Mouse (Mus musculus) heart, embryonic 16.5 days (tissue): Measurements from ENCODE around the gene Ccdc24. TPM values are rescaled to one million over a fixed set of nuclear protein-coding genes. Genes with fewer than 3 reads are reported as not detected.

Experiments
- ATAC-seq: fragments of 200-750 bp; cut with Nextera tagmentation; replicated peaks from 2 replicates; pipeline ENCODE4 v1.8.0; 2017; ENCODE audit warnings: moderate number of reproducible peaks; ENCODE audit not compliant: insufficient read depth, low FRiP score; ENCODE audit errors: extremely low read depth
- H3K27ac ChIP-seq: fragments of 300-500 bp; sonication (generic); 2 replicates; pipeline ENCODE4 v1.5.1; 2014; ENCODE audit warnings: mild to moderate bottlenecking, low read length, control low read depth, moderate library complexity
- H3K27me3 ChIP-seq: fragments of 300-500 bp; sonication (generic); 2 replicates; pipeline ENCODE4 v1.6.1; 2014; ENCODE audit warnings: low read length, mixed read lengths; ENCODE audit not compliant: control insufficient read depth, insufficient read depth
- H3K36me3 ChIP-seq: fragments of 300-500 bp; sonication (generic); 2 replicates; pipeline ENCODE4 v1.6.1; 2014; ENCODE audit not compliant: control insufficient read depth, insufficient read depth
- H3K4me1 ChIP-seq: fragments of 300-500 bp; sonication (generic); 2 replicates; pipeline ENCODE4 v1.6.1; 2014; ENCODE audit warnings: low read length, mixed read lengths; ENCODE audit not compliant: control insufficient read depth, insufficient read depth
- H3K4me2 ChIP-seq: fragments of 300-500 bp; sonication (generic); 2 replicates; pipeline ENCODE4 v1.6.1; 2014; ENCODE audit warnings: low read depth, mild to moderate bottlenecking, control low read depth, low read length
- H3K4me3 ChIP-seq: fragments of 300-500 bp; sonication (generic); 2 replicates; pipeline ENCODE4 v1.5.1; 2014; ENCODE audit warnings: mild to moderate bottlenecking, control low read depth, low read length
- H3K9ac ChIP-seq: fragments of 300-500 bp; sonication (generic); 2 replicates; pipeline ENCODE4 v1.6.1; 2014; ENCODE audit warnings: low read length, control low read depth
- H3K9me3 ChIP-seq: fragments of 300-500 bp; sonication (generic); replicated peaks from 2 replicates; pipeline ENCODE4 v1.6.1; 2016; ENCODE audit warnings: low read length; ENCODE audit not compliant: control insufficient read depth
- WGBS: fragments of 180-500 bp; shearing (Covaris S2); extraction: QIAGEN DNeasy Blood & Tissue Kit; methylation state at CpG from one replicate; pipeline ENCODE4 v1.1.7; 2014; 5-methylcytosine and 5-hydroxymethylcytosine counted together
- polyA plus RNA-seq: library from polyadenylated mRNA; unstranded; fragments of >200 nt; fragmentation: Nextera tagmentation; extraction: Ambion mirVana; gene quantifications from 2 replicates; pipeline ENCODE4 v1.2.1, GENCODE M21; 2015

The Ccdc24 gene
- polyA plus RNA-seq, 1 experiment from 2014 or later = 0.51 TPM

GRCm38 (mm10) chr4:117835531-117836111 is 36.7 kb downstream of the Ccdc24 start:
- WGBS = under 1% methylated on average over 60 of the region's 60 CpGs
- Histone ChIP-seq H3K4me2 (peak overlapping the region; percentile 74), H3K4me1 (peaks cover 19% of the 10 kb centered on the region), H3K36me3 (no peaks in the 10 kb centered on the region), H3K27ac (peak overlapping the region; percentile 64), H3K4me3 (peak overlapping the region; percentile 76), H3K27me3 (no peaks in the 10 kb centered on the region), H3K9me3 (no peaks in the 10 kb centered on the region), H3K9ac (peak overlapping the region; percentile 80)
- ATAC-seq = peak; percentile 8

GRCm38 (mm10) chr4:117834845-117835530 is 37.4 kb downstream of the Ccdc24 start:
- Histone ChIP-seq H3K4me3 (peak overlapping the region; percentile 76), H3K36me3 (no peaks in the 10 kb centered on the region), H3K27me3 (no peaks in the 10 kb centered on the region), H3K9me3 (no peaks in the 10 kb centered on the region), H3K4me1 (peaks cover 25% of the 10 kb centered on the region), H3K9ac (peak overlapping the region; percentile 80), H3K27ac (peak overlapping the region; percentile 64), H3K4me2 (peak overlapping the region; percentile 74)
- peak; percentile 31 for ATAC-seq
- WGBS = under 1% methylated on average over 36 of the region's 36 CpGs

DNA sequence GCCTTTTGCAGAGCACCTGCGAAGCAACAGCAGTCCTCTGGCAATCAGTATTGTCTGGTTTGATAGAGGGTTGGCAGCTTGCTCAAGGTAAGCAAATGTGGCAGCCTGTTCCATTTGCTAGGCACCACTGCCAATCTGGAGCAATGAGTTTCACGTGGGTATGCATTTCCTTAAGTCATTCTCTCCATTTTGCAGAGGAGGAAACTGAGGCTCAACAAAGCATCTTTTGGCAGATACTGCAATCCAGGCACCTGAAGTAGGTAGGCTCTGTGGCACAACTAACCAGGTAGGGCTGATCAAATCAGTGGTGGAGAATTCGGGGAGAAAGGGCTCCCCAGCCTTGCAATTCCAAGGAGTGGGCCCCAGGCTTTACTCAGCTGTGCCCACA is 37.9 kb downstream of the Ccdc24 start, which contains the start of gene Slc6a9:
TSS of gene Slc6a9 (plus strand) at position 50 of the 388 bp plus-strand sequence.
- Histone ChIP-seq H3K9me3 (no peaks in the 10 kb centered on the region), H3K27me3 (no peaks in the 10 kb centered on the region), H3K9ac (peak within 1 kb of the TSS; percentile 80), H3K4me1 (peaks cover 30% of the 10 kb centered on the region), H3K36me3 (no peaks in the 10 kb centered on the region), H3K4me2 (peak within 1 kb of the TSS; percentile 74), H3K27ac (peak within 1 kb of the TSS; percentile 64), H3K4me3 (peak within 1 kb of the TSS; percentile 76)
- ATAC-seq = no peak
- WGBS = 35% methylated on average over 3 of the region's 3 CpGs

GRCm38 (mm10) chr4:117831920-117832691 is 40.3 kb downstream of the Ccdc24 start:
- ATAC-seq = no peak
- H3K4me3 ChIP-seq = no peak overlapping the region
- WGBS = 52% methylated on average over 9 of the region's 9 CpGs
- H3K36me3 ChIP-seq = no peaks in the 10 kb centered on the region
- H3K4me2 ChIP-seq = no peak overlapping the region
- H3K9ac ChIP-seq = no peak overlapping the region
- no peaks in the 10 kb centered on the region for H3K9me3 ChIP-seq
- no peaks in the 10 kb centered on the region for H3K27me3 ChIP-seq
- no peak overlapping the region for H3K27ac ChIP-seq
- H3K4me1 ChIP-seq = peaks cover 30% of the 10 kb centered on the region

DNA sequence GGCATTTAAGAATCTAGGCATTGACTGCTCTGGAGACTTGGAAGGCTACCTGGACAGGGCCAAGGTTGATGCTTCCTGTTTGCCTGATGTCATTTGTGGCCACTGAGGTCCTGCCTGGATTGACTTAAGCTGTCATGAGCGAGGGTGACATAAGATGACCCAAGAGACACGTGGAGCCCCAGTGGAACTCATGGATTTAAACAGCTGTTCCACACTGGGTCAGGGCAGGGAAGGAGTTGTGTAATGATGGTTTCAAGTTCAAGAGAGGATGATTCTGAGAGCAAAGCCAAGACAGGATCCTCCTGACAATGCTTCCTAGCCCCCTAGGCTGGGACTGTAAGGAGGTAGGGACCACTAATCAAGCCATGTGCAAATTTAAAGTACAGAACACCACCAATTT is 40.9 kb downstream of the Ccdc24 start:
- no peak overlapping the region for H3K4me2 ChIP-seq
- no peaks in the 10 kb centered on the region for H3K36me3 ChIP-seq
- H3K9ac ChIP-seq = no peak overlapping the region
- no peaks in the 10 kb centered on the region for H3K9me3 ChIP-seq
- no peak for ATAC-seq
- peaks cover 28% of the 10 kb centered on the region for H3K4me1 ChIP-seq
- no peaks in the 10 kb centered on the region for H3K27me3 ChIP-seq
- no peak overlapping the region for H3K4me3 ChIP-seq
- 66% methylated on average over 2 of the region's 2 CpGs for WGBS
- H3K27ac ChIP-seq = no peak overlapping the region

- Histone ChIP-seq H3K9me3 (no peaks in the 10 kb centered on the region), H3K4me3 (no peak overlapping the region), H3K27ac (no peak overlapping the region), H3K36me3 (no peaks in the 10 kb centered on the region), H3K27me3 (no peaks in the 10 kb centered on the region), H3K4me1 (peaks cover 28% of the 10 kb centered on the region), H3K9ac (no peak overlapping the region), H3K4me2 (no peak overlapping the region)
- WGBS = 86% methylated on average over 9 of the region's 9 CpGs
- ATAC-seq = no peak
These were observed 41.6 kb downstream of the Ccdc24 start for GRCm38 (mm10) chr4:117830801-117831200.

- 8% methylated on average over 5 of the region's 5 CpGs for WGBS
- Histone ChIP-seq H3K4me2 (peak overlapping the region; percentile 38; the same call in 1 of the 2 replicates), H3K4me3 (peak overlapping the region; percentile 18; the same call in 1 of the 2 replicates), H3K9me3 (no peaks in the 10 kb centered on the region), H3K36me3 (no peaks in the 10 kb centered on the region), H3K4me1 (peaks cover 28% of the 10 kb centered on the region), H3K27me3 (no peaks in the 10 kb centered on the region), H3K9ac (peak overlapping the region; percentile 42; the same call in 1 of the 2 replicates), H3K27ac (no peak overlapping the region)
- ATAC-seq = peak; percentile 33; the same call in 1 of the 2 replicates
These were observed 42.2 kb downstream of the Ccdc24 start for GRCm38 (mm10) chr4:117830124-117830551.

GRCm38 (mm10) chr4:117829260-117830123 is 42.9 kb downstream of the Ccdc24 start:
- Histone ChIP-seq H3K27ac (no peak overlapping the region), H3K4me2 (peak overlapping the region; percentile 38; the same call in 1 of the 2 replicates), H3K36me3 (no peaks in the 10 kb centered on the region), H3K4me1 (peaks cover 23% of the 10 kb centered on the region), H3K9ac (peak overlapping the region; percentile 42; the same call in 1 of the 2 replicates), H3K9me3 (no peaks in the 10 kb centered on the region), H3K4me3 (peak overlapping the region; percentile 18; the same call in 1 of the 2 replicates), H3K27me3 (no peaks in the 10 kb centered on the region)
- peak; percentile 26; the same call in 1 of the 2 replicates for ATAC-seq
- 9% methylated on average over 12 of the region's 12 CpGs for WGBS
